Comparison of ENCODE assay signal across 9 mouse cellular contexts in genomic region chr5:142718037-142718436, GRCm38 (mm10). TPM values are rescaled to one million over a fixed set of nuclear protein-coding genes. Genes with fewer than 3 reads are reported as not detected.
DNase-seq lines count a peak whose midpoint lies in the region; ATAC-seq lines count a peak whose summit lies in the region.
"Had no signal": no experiment of that assay in that cellular context is flagged by ENCODE, and none has a peak within 500 bp of the region (broad histone marks: within the 10 kb centered on the region; RNA-seq: fewer than 3 reads in every experiment).

No protein-coding gene starts in this region.

- no peak overlapping the region for H3K4me2 ChIP-seq in forebrain, embryonic 15.5 days (replicated peaks)
- no peak overlapping the region for H3K4me2 ChIP-seq in hindbrain, embryonic 11.5 days (replicated peaks; ENCODE audit: low read depth, low read length)
- H3K4me2 ChIP-seq: limb, embryonic 15.5 days had no signal

- peak; percentile 26 for DNase-seq in MEL-GATA-1-ER (ENCODE audit: extremely low read depth, low read depth)
- DNase-seq in c-Kit-positive CD71-positive TER-119-negative erythroid progenitor cells, embryonic 14.5 days (ENCODE audit: low read depth) = peak; percentile 52
- peak; percentile 89 for DNase-seq in hindbrain, embryonic 11.5 days (ENCODE audit: low spot score)
- peak; percentile 85 to 98 for DNase-seq in layer of hippocampus, postnatal 25 days (ENCODE audit: extremely low spot score in 1 of 2, low spot score in 1 of 2)
- DNase-seq in right cerebral cortex, postnatal 25 days = peak; percentile 78
- DNase-seq in yolk sac, embryonic 10.5 days (ENCODE audit: low spot score) = no peak

- H3K27ac ChIP-seq in forebrain, embryonic 15.5 days (replicated peaks) = no peak overlapping the region
- H3K27ac ChIP-seq in hindbrain, embryonic 11.5 days (ENCODE audit: low read depth, low read length) = no peak overlapping the region
- H3K27ac ChIP-seq: limb, embryonic 15.5 days had no signal

- H3K36me3 ChIP-seq in forebrain, embryonic 15.5 days = peaks cover 46% of the 10 kb centered on the region
- H3K36me3 ChIP-seq in hindbrain, embryonic 11.5 days (ENCODE audit: control insufficient read depth, insufficient read depth, low read length) = peaks cover 5% of the 10 kb centered on the region; the same call in 1 of the 2 replicates
- H3K36me3 ChIP-seq: limb, embryonic 15.5 days had no signal

- H3K27me3 ChIP-seq in forebrain, embryonic 15.5 days = no peaks in the 10 kb centered on the region
- no peaks in the 10 kb centered on the region for H3K27me3 ChIP-seq in hindbrain, embryonic 11.5 days (ENCODE audit: control insufficient read depth, insufficient read depth, low read length)
- H3K27me3 ChIP-seq: limb, embryonic 15.5 days had no signal

- no peaks in the 10 kb centered on the region for H3K4me1 ChIP-seq in forebrain, embryonic 15.5 days
- no peaks in the 10 kb centered on the region for H3K4me1 ChIP-seq in hindbrain, embryonic 11.5 days (replicated peaks; ENCODE audit: control insufficient read depth, insufficient read depth, low read length)

- ATAC-seq in forebrain, embryonic 15.5 days (replicated peaks) = peak; percentile 47; the same call in 1 of the 2 replicates
- 0 out of 2 replicates have a peak, but pooled peaks have one; percentile 39 for ATAC-seq in hindbrain, embryonic 11.5 days (ENCODE audit: low FRiP score)
- peak; percentile 53 for ATAC-seq in megakaryocyte-erythroid progenitor cell, adult 5-6 weeks (replicated peaks; ENCODE audit: low FRiP score, low TSS enrichment, poor library complexity, severe bottlenecking)

- no peaks in the 10 kb centered on the region for H3K9me3 ChIP-seq in forebrain, embryonic 15.5 days
- no peaks in the 10 kb centered on the region for H3K9me3 ChIP-seq in hindbrain, embryonic 11.5 days (ENCODE audit: control insufficient read depth, low read length)
- H3K9me3 ChIP-seq: limb, embryonic 15.5 days had no signal

- H3K4me3 ChIP-seq in forebrain, embryonic 15.5 days = no peak overlapping the region
- no peak overlapping the region for H3K4me3 ChIP-seq in hindbrain, embryonic 11.5 days (ENCODE audit: low read depth, low read length)
- H3K4me3 ChIP-seq: limb, embryonic 15.5 days had no signal

- 21% methylated on average over 4 of the region's 4 CpGs for WGBS in forebrain, embryonic 15.5 days
- whole genome bisulfite sequencing in hindbrain, embryonic 11.5 days = 30% methylated on average over 4 of the region's 4 CpGs

- H3K9ac ChIP-seq in forebrain, embryonic 15.5 days (replicated peaks) = no peak overlapping the region
- H3K9ac ChIP-seq in hindbrain, embryonic 11.5 days (ENCODE audit: low read depth, low read length) = no peak overlapping the region
- H3K9ac ChIP-seq: limb, embryonic 15.5 days had no signal

RNA-seq across cellular contexts. Expression of gene Slc29a4, which starts 25.7 kb away (rescaled TPM):
- 82.8 and 85.4 TPM in 2 replicates for polyA plus RNA-seq in forebrain, embryonic 15.5 days (2015; fragmentation: Nextera tagmentation; extraction: Ambion mirVana)
- 24.1 and 24.7 TPM in 2 replicates for polyA plus RNA-seq in hindbrain, embryonic 11.5 days (2014; fragmentation: Nextera tagmentation; extraction: Ambion mirVana)
- total RNA-seq in layer of hippocampus, postnatal 25 days (2021) = 10 to 100 TPM; 52.4 to 60.0 TPM
- not detected in 2 replicates for total RNA-seq in megakaryocyte-erythroid progenitor cell, adult 5-6 weeks (2014; fragmentation: Nextera tagmentation)
- total RNA-seq in megakaryocyte-erythroid progenitor cell, adult 5-6 weeks (2017) = not detected in 2 replicates

Comparison
In these comparisons a context has a peak if more than half of its experiments do, and no peak if none do; other contexts are left out.
1. RNA of gene Slc29a4, which starts 25.7 kb away (total RNA-seq): 52.4 to 60.0 TPM in layer of hippocampus, postnatal 25 days; not detected in megakaryocyte-erythroid progenitor cell, adult 5-6 weeks; every median in the first group is over 10 times any median in the second.
2. Peak in every context shown above with its lines, with median percentiles within 50 percentile points of each other: ATAC-seq.